Mouse (Mus musculus) brain, embryonic 14.5 days (tissue): ENCODE measurements at regions not wholly inside any gene's neighbourhood (a gene's known extent, or its start where the extent isn't known, plus 50 kb on each side); places are given as distances from the start of the nearest gene placed in this dataset.

Experiments used
- CTCF ChIP-seq: fragments of 200-500 bp; IDR thresholded peaks from 2 replicates; pipeline ENCODE4 v1.5.1; 2012; ENCODE audit warnings: inconsistent platforms, mild to moderate bottlenecking, moderate library complexity, borderline replicate concordance; ENCODE audit not compliant: insufficient read depth, insufficient read length; ENCODE audit errors: extremely low read depth
- POLR2A ChIP-seq: fragments of 200-500 bp; IDR thresholded peaks from 2 replicates; pipeline ENCODE4 v1.6.1; 2012; ENCODE audit warnings: mild to moderate bottlenecking, inconsistent platforms, borderline replicate concordance; ENCODE audit not compliant: poor library complexity, insufficient read depth, insufficient read length, severe bottlenecking; ENCODE audit errors: extremely low read depth

DNA sequence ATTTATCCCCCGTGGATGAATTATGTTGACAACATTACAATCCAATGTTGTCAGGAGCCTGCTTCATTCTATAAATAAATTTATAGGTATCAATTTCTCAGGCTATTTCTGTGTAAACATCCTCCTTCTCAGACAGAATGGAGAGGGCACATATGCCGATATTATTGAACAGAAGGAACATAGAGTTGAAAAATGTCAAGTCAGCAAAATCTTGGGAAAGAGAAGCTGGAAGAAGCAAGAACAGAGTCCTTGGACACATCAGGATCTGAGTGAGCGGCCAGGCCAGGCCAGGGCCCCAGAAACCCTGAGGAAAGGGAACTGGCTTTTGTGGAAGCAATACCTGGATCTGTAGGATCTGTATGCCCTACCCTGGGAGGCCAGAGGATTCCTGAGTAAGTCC, 129.9 kb upstream of the Zranb2 start:
- no peak for TF ChIP-seq POLR2A
- TF ChIP-seq CTCF: no peak
